Mouse (Mus musculus): ENCODE data around the gene Fcna.

- no peak for TF ChIP-seq ZNF384 (IDR thresholded peaks at IDR 0.05; ENCODE audit: low read depth, low read length)
- no peak for TF ChIP-seq CHD2 (IDR thresholded peaks at IDR 0.05; ENCODE audit: low read depth, low read length)
- TF ChIP-seq ZC3H11A (IDR thresholded peaks at IDR 0.05; ENCODE audit: borderline replicate concordance, low read depth, low read length): no peak
- TF ChIP-seq MAFK (IDR thresholded peaks at IDR 0.05; ENCODE audit: insufficient read depth, low read depth, low read length): no peak
- TF ChIP-seq HCFC1 (IDR thresholded peaks at IDR 0.05; ENCODE audit: borderline replicate concordance, insufficient read depth, low read length): peak; percentile 75
Observed at GRCm38 (mm10) chr2:25607761-25608622, 19.8 kb downstream of the Fcna start, which contains the start of gene Rabl6.
